27 mouse cellular contexts compared by ENCODE assay signal in the genomic region with DNA sequence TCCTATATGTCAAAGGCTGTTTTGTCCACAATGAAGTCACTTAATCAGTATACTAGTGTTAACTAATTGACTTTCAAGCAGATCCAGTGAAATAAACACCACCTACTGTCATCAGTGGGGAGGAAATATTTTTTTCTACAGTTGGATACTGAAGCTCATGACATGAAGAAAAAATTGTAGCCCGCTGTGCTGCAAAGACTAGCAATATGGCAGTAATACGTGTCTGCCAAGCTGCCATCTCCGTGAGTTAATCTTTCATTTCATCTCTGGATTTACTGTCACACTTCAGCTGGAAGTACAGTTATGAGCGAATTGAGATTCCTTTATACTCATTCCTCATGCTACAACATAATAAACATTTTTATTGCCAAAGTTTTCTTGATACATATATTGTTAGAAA.
"Had no signal": no experiment of that assay in that cellular context is flagged by ENCODE, and none has a peak within 500 bp of the region (broad histone marks: within the 10 kb centered on the region; RNA-seq: fewer than 3 reads in every experiment).

No protein-coding gene starts in this region.

- ATAC-seq: hindbrain, postnatal 0 days; intestine, embryonic 16.5 days; liver, embryonic 12.5 days had no signal

- H3K9me3 ChIP-seq: heart, embryonic 13.5 days; heart, embryonic 15.5 days; hindbrain, embryonic 13.5 days; hindbrain, embryonic 15.5 days; kidney, embryonic 15.5 days; limb, embryonic 13.5 days; limb, embryonic 15.5 days; liver, embryonic 12.5 days had no signal

- H3K27ac ChIP-seq: heart, adult 2 months; heart, embryonic 13.5 days; heart, embryonic 15.5 days; hindbrain, embryonic 13.5 days; hindbrain, embryonic 15.5 days; hindbrain, postnatal 0 days; kidney, embryonic 15.5 days; kidney, postnatal 0 days; limb, embryonic 13.5 days; limb, embryonic 15.5 days; liver, embryonic 12.5 days; liver, embryonic 14.5 days had no signal

- DNase-seq: gastrocnemius, postnatal 36 days; heart, adult 11 months; heart, adult 2 months; heart, postnatal 14 days; heart, postnatal 36 days; kidney, adult 11 months; kidney, adult 2 months; kidney, adult 9 months; kidney, postnatal 14 days; kidney, postnatal 36 days; layer of hippocampus, adult 9-11 months; layer of hippocampus, postnatal 36 days; left cerebral cortex, postnatal 4 days; lung, adult 18-20 months had no signal

- H3K36me3 ChIP-seq: heart, embryonic 13.5 days; heart, embryonic 15.5 days; hindbrain, embryonic 13.5 days; hindbrain, embryonic 15.5 days; kidney, embryonic 15.5 days; limb, embryonic 13.5 days; limb, embryonic 15.5 days; liver, embryonic 12.5 days had no signal

- H3K4me1 ChIP-seq: heart, embryonic 13.5 days; heart, embryonic 15.5 days; hindbrain, embryonic 13.5 days; hindbrain, embryonic 15.5 days; kidney, embryonic 15.5 days; limb, embryonic 15.5 days; liver, embryonic 12.5 days had no signal

- H3K4me2 ChIP-seq: heart, embryonic 11.5 days; heart, embryonic 13.5 days; heart, embryonic 15.5 days; hindbrain, embryonic 13.5 days; hindbrain, embryonic 15.5 days; kidney, embryonic 15.5 days; limb, embryonic 13.5 days; limb, embryonic 15.5 days; liver, embryonic 12.5 days had no signal

- H3K4me3 ChIP-seq: heart, adult 2 months; heart, embryonic 13.5 days; heart, embryonic 15.5 days; hindbrain, embryonic 13.5 days; hindbrain, embryonic 15.5 days; kidney, embryonic 15.5 days; limb, embryonic 13.5 days; limb, embryonic 15.5 days; liver, embryonic 12.5 days had no signal

- H3K9ac ChIP-seq: heart, embryonic 13.5 days; heart, embryonic 15.5 days; hindbrain, embryonic 13.5 days; hindbrain, embryonic 15.5 days; kidney, embryonic 15.5 days; limb, embryonic 13.5 days; limb, embryonic 15.5 days; liver, embryonic 12.5 days; liver, embryonic 14.5 days had no signal

- H3K27me3 ChIP-seq: heart, embryonic 13.5 days; heart, embryonic 15.5 days; hindbrain, embryonic 13.5 days; hindbrain, embryonic 15.5 days; kidney, embryonic 15.5 days; limb, embryonic 13.5 days; limb, embryonic 15.5 days; liver, embryonic 12.5 days had no signal
